Mouse (Mus musculus) ES-E14 (cell line): ENCODE data around the gene Efnb3. TPM values are rescaled to one million over a fixed set of nuclear protein-coding genes. Genes with fewer than 3 reads are reported as not detected.

Experiments
- DNase-seq: peaks from one replicate; pipeline ENCODE4 v3.0.0-alpha.2; 2013; ENCODE audit warnings: low read depth, low spot score
- H3K27ac ChIP-seq: 2 replicates; pipeline ENCODE4 v1.5.1; 2012; ENCODE audit warnings: low read depth, mild to moderate bottlenecking, low read length, moderate library complexity, mixed read lengths; ENCODE audit not compliant: poor library complexity, insufficient read depth, severe bottlenecking
- H3K36me3 ChIP-seq: 2 replicates; pipeline ENCODE4 v1.6.1; 2012; ENCODE audit warnings: mild to moderate bottlenecking, low read length, moderate library complexity, mixed read lengths; ENCODE audit not compliant: control insufficient read depth, poor library complexity, insufficient read depth, severe bottlenecking
- H3K4me1 ChIP-seq, 2 experiments: fragments of 150-350 bp in 1 of 2; sonication (generic) in 1 of 2; 2 replicates each; pipeline ENCODE4 v1.6.1; 2012; ENCODE audit warnings: low read length in 2 of 2, mild to moderate bottlenecking in 1 of 2, mixed read lengths in 1 of 2; ENCODE audit not compliant: control insufficient read depth in 2 of 2, insufficient read depth in 2 of 2, poor library complexity in 1 of 2
- H3K4me3 ChIP-seq, 2 experiments: fragments of 150-350 bp in 1 of 2; sonication (generic) in 1 of 2; 2 replicates each; pipeline ENCODE4 v1.5.1; 2012; ENCODE audit warnings: low read length in 2 of 2, low read depth in 1 of 2, mild to moderate bottlenecking in 1 of 2, mixed read lengths in 1 of 2; ENCODE audit not compliant: insufficient read depth in 1 of 2, poor library complexity in 1 of 2, severe bottlenecking in 1 of 2
- H3K9ac ChIP-seq: 2 replicates; pipeline ENCODE4 v1.6.1; 2012; ENCODE audit warnings: low read depth, mild to moderate bottlenecking, low read length, mixed read lengths; ENCODE audit not compliant: poor library complexity, insufficient read depth, severe bottlenecking
- H3K9me3 ChIP-seq: fragments of 150-350 bp; sonication (generic); 2 replicates; pipeline ENCODE4 v1.6.1; 2012; ENCODE audit warnings: low read depth, mild to moderate bottlenecking, low read length; ENCODE audit not compliant: control insufficient read depth, insufficient read depth
- CHD2 ChIP-seq: IDR thresholded peaks from 2 replicates; pipeline ENCODE4 v1.6.1; 2014; ENCODE audit warnings: mild to moderate bottlenecking, low read depth, low read length, inconsistent platforms
- HCFC1 ChIP-seq: IDR thresholded peaks from 2 replicates; pipeline ENCODE4 v1.6.1; 2012; ENCODE audit warnings: low read length, inconsistent platforms, borderline replicate concordance; ENCODE audit not compliant: insufficient read depth
- MAFK ChIP-seq: IDR thresholded peaks from 2 replicates; pipeline ENCODE4 v1.6.1; 2014; ENCODE audit warnings: mild to moderate bottlenecking, low read depth, low read length, inconsistent platforms; ENCODE audit not compliant: insufficient read depth
- ZC3H11A ChIP-seq: IDR thresholded peaks from 2 replicates; pipeline ENCODE4 v1.6.1; 2012; ENCODE audit warnings: low read depth, mild to moderate bottlenecking, inconsistent platforms, low read length, borderline replicate concordance
- ZNF384 ChIP-seq: IDR thresholded peaks from 2 replicates; pipeline ENCODE4 v1.6.1; 2012; ENCODE audit warnings: low read depth, low read length, inconsistent platforms
- in situ Hi-C, 2 experiments: fragments of 600-800 bp; cut with MboI; formaldehyde crosslinking; loops; one replicate each; pipeline ENCODE4 v1.15.1; 2025; ENCODE audit warnings: low sequenced_read_pairs in 2 of 2, inconsistent platforms in 1 of 2; ENCODE audit not compliant: unreplicated experiment in 2 of 2
- total RNA-seq: library from RNA; depleted of rRNA; stranded (reverse); fragments of 300-350 nt; gene quantifications from 2 replicates; pipeline ENCODE4 v1.2.3, GENCODE M21; 2012

Gene Efnb3
- total RNA-seq, 1 experiment: 3.2 TPM

DNA sequence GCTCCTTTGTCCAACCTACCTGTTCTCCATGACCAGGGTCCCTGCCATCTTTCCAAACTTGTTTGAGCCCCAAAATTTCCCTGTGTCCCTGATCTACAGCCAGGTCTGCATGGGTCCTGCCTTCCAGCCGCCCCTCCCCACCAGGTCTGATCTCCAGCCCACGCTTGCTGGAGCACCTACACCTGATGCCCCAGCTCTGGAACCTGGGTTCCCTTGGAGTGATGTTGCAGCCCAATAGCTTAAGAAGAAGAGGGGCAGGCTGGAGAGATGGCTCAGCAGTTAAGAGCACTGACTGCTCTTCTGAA lies 46.4 kb upstream of the Efnb3 start:
- no peak for DNase-seq
- H3K4me1 ChIP-seq: peaks cover 6 to 12% of the 10 kb centered on the region in 2 experiments; a peak in 2 of 4 replicates
- H3K9ac ChIP-seq: no peak overlapping the region
- H3K36me3 ChIP-seq: no peaks in the 10 kb centered on the region
- peak overlapping the region in 1 of 2 experiments; percentile 91; a peak in 2 of 4 replicates for H3K4me3 ChIP-seq
- H3K9me3 ChIP-seq: no peaks in the 10 kb centered on the region
- H3K27ac ChIP-seq: no peak overlapping the region
- TF ChIP-seq ZC3H11A (no peak), MAFK (no peak), HCFC1 (no peak), CHD2 (no peak), ZNF384 (no peak)
- in situ Hi-C loops: no loop called here

DNA sequence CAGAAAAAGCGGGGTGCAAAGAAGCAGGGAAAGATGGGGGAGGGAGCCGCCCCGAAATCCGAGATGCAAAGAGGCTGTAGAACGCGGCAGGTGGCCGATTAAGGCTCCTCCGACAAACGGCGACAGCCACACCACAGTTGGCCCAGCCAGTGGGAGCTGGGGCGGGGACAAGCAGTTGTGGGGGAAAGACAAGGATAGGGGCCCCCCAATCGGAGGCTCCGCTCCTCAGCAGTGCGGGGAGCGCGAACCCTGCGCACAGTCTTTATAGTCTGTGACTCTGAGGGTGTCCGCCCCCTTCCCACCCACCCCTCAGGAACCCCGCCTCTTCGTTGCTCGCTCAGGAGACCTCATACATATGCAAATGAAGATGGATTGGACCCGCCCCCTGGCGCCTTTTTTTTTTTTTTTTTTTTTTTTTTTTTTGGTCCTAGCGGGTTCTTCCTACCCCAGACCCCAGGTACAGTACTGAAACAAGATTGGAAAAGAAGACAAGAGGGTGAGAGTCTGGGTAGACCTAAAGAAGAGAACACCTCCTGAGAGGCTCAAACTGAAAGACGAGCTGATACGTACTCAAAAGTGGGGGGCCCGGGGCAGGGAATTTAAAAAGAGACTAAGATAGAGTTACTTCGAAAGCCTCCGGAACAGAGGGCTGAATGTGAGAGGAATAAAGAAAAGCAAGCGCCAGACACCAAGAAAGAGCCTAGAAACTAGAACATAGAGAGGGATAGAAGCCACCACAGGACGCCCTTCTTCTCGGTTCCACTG lies 45.9 kb upstream of the Efnb3 start, which contains the start of gene Atp1b2:
Atp1b2 (minus strand) TSS at position 217 of the 765 bp plus-strand sequence.
- Histone ChIP-seq H3K27ac (no peak within 1 kb of the TSS), H3K4me3 (peak within 1 kb of the TSS; percentile 69 to 91), H3K9ac (peak within 1 kb of the TSS; percentile 48), H3K4me1 (peaks cover 9 to 15% of the 10 kb centered on the region in 2 experiments; a peak in 3 of 4 replicates), H3K36me3 (no peaks in the 10 kb centered on the region), H3K9me3 (no peaks in the 10 kb centered on the region)
- TF ChIP-seq ZNF384 (peak; percentile 99), HCFC1 (peak; percentile 66; the same call in 1 of the 2 replicates), MAFK (no peak), ZC3H11A (no peak), CHD2 (no peak)
- peak; percentile 76 for DNase-seq
- in situ Hi-C loops: no loop called here

- in situ Hi-C loops: no loop called here
- Histone ChIP-seq H3K4me3 (peak overlapping the region; percentile 69 to 91), H3K36me3 (no peaks in the 10 kb centered on the region), H3K27ac (no peak overlapping the region), H3K9ac (peak overlapping the region; percentile 48), H3K4me1 (peaks cover 14 to 22% of the 10 kb centered on the region in 2 experiments; a peak in 3 of 4 replicates), H3K9me3 (no peaks in the 10 kb centered on the region)
- no peak for TF ChIP-seq MAFK
- TF ChIP-seq ZNF384: no peak
- TF ChIP-seq CHD2: no peak
- no peak for TF ChIP-seq ZC3H11A
- TF ChIP-seq HCFC1: no peak
- DNase-seq: no peak
Observed at GRCm38 (mm10) chr11:69604795-69605664, 45.0 kb upstream of the Efnb3 start.

- Histone ChIP-seq H3K4me3 (peak overlapping the region; percentile 69 to 91; a peak in 2 of 4 replicates), H3K27ac (no peak overlapping the region), H3K9ac (no peak overlapping the region), H3K4me1 (peaks cover 17 to 26% of the 10 kb centered on the region in 2 experiments; a peak in 3 of 4 replicates), H3K9me3 (no peaks in the 10 kb centered on the region), H3K36me3 (no peaks in the 10 kb centered on the region)
- DNase-seq: no peak
- no peak for TF ChIP-seq ZNF384
- no peak for TF ChIP-seq HCFC1
- TF ChIP-seq MAFK: no peak
- TF ChIP-seq ZC3H11A: no peak
- no peak for TF ChIP-seq CHD2
- in situ Hi-C loops: no loop called here
Observed at GRCm38 (mm10) chr11:69604347-69604746, 44.3 kb upstream of the Efnb3 start.
